Mouse (Mus musculus): ENCODE measurements at regions not wholly inside any gene's neighbourhood (a gene's known extent, or its start where the extent isn't known, plus 50 kb on each side); places are given as distances from the start of the nearest gene placed in this dataset.
"Not testable (repeated sequence)": the region's sequence is repeated elsewhere in the genome, so short reads cannot be mapped to it uniquely, and the experiment has no call there.

DNA sequence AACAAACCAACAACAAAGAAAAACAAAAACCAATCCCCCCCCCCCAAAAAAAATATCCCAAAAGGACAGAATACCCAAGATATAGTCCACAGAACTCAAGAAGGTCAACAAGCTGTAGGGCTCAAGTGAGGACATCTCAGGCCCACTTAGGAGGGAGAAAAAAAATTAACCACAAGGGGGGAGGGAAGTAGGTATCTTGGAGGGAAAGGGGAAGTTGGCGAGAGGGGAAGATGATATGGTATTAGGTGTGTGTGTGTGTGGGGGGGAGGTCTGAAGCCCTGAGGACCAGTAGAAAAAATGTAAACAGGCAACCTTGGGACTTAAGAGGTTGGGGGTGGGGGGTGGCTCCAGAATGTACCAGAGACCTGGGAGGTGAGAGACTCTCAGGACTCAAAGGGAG lies 797.4 kb downstream of the Crisp4 start:
- Histone ChIP-seq H3K27ac (ENCODE audit: insufficient read depth, low read depth) (no peak overlapping the region), H3K36me3 (replicated peaks in 1 of 2; ENCODE audit: control insufficient read depth in 1 of 2, insufficient read depth in 1 of 2, low read length in 1 of 2) (no peaks in the 10 kb centered on the region), H3K9ac (ENCODE audit: insufficient read depth, low read depth) (no peak overlapping the region), H3K4me1 (ENCODE audit: control insufficient read depth in 1 of 2, insufficient read depth in 2 of 2) (peaks cover 0 to 7% of the 10 kb centered on the region in 2 experiments; a peak in 2 of 4 replicates), H3K27me3 (replicated peaks) (no peaks in the 10 kb centered on the region), H3K9me3 (replicated peaks; ENCODE audit: low read length) (no peaks in the 10 kb centered on the region), H3K79me2 (replicated peaks; ENCODE audit: control insufficient read depth, extremely low read depth, insufficient read depth, poor library complexity, severe bottlenecking) (no peaks in the 10 kb centered on the region), H3K4me3 (replicated peaks in 1 of 3; ENCODE audit: low read depth in 2 of 3, low read length in 2 of 3, poor library complexity in 1 of 3) (no peak overlapping the region), H3K4me2 (ENCODE audit: insufficient read depth, low read depth, poor library complexity, severe bottlenecking) (no peak overlapping the region)
- no peak for TF ChIP-seq MAZ (IDR thresholded peaks at IDR 0.05; ENCODE audit: low read depth, low read length)
- TF ChIP-seq EP300 (IDR thresholded peaks at IDR 0.05; ENCODE audit: low read length): no peak
- peak; percentile 6 for DNase-seq (ENCODE audit: extremely low read depth)
- dilution Hi-C loops (cut with MboI; ENCODE audit: extremely low pct_ligation_motif_present, extremely low pct_unique_long_range_greater_than_20kb, low sequenced_read_pairs): no loop called here
- in situ Hi-C loops (cut with MboI; ENCODE audit: low pct_ligation_motif_present, low pct_unique_long_range_greater_than_20kb, low sequenced_read_pairs): no loop called here

DNA sequence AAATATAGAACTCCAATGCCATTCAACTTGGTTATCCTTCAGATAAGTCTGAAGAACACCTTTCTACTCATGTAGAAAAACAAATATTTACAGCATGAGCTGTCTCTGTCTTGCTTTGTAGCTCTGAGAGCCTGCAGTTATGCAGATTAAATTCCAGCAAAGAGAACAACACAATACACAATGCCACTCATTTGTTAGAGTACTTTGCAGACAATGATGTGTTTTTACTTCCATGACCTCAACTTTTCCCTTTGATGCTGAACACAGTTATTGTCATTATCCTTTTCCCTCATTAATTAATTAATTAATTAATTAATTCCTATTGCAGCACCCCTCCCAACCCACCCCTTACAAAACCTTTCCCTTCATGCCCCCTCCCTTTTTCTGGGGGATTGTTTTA lies 807.9 kb downstream of the Crisp4 start:
- Histone ChIP-seq H3K79me2 (replicated peaks; ENCODE audit: control insufficient read depth, extremely low read depth, insufficient read depth, poor library complexity, severe bottlenecking) (no peaks in the 10 kb centered on the region), H3K36me3 (replicated peaks in 1 of 2; ENCODE audit: control insufficient read depth in 1 of 2, insufficient read depth in 1 of 2, low read length in 1 of 2) (no peaks in the 10 kb centered on the region), H3K4me1 (ENCODE audit: control insufficient read depth in 1 of 2, insufficient read depth in 2 of 2) (no peaks in the 10 kb centered on the region), H3K27ac (ENCODE audit: insufficient read depth, low read depth) (no peak overlapping the region), H3K9ac (ENCODE audit: insufficient read depth, low read depth) (no peak overlapping the region), H3K4me3 (replicated peaks in 1 of 3; ENCODE audit: low read depth in 2 of 3, low read length in 2 of 3, poor library complexity in 1 of 3) (no peak overlapping the region), H3K4me2 (ENCODE audit: insufficient read depth, low read depth, poor library complexity, severe bottlenecking) (no peak overlapping the region), H3K9me3 (replicated peaks; ENCODE audit: low read length) (no peaks in the 10 kb centered on the region), H3K27me3 (replicated peaks) (no peaks in the 10 kb centered on the region)
- DNase-seq (ENCODE audit: extremely low read depth): no peak
- TF ChIP-seq JUND (conservative IDR thresholded peaks at IDR 0.05; ENCODE audit: low read depth, low read length) (no peak), KAT2A (IDR thresholded peaks at IDR 0.05; ENCODE audit: insufficient replicate concordance, low read length) (no peak), CHD1 (IDR thresholded peaks at IDR 0.05; ENCODE audit: low read depth, low read length) (no peak), ZC3H11A (IDR thresholded peaks at IDR 0.05; ENCODE audit: low read depth, low read length) (no peak), NELFE (IDR thresholded peaks at IDR 0.05; ENCODE audit: low read depth, low read length) (no peak), MEF2A (IDR thresholded peaks at IDR 0.05; ENCODE audit: borderline replicate concordance, low read depth, low read length) (no peak), MAFK (IDR thresholded peaks at IDR 0.05; ENCODE audit: insufficient replicate concordance, low read length) (no peak), POLR2A (IDR thresholded peaks at IDR 0.05; ENCODE audit: low read depth, low read length) (no peak), JUN (IDR thresholded peaks at IDR 0.05; ENCODE audit: insufficient read depth, low read depth, low read length) (no peak), USF1 (IDR thresholded peaks at IDR 0.05; ENCODE audit: low read depth, low read length) (no peak), MAX (IDR thresholded peaks at IDR 0.05; ENCODE audit: low read length) (no peak)
- in situ Hi-C loops (cut with MboI; ENCODE audit: low pct_ligation_motif_present, low pct_unique_long_range_greater_than_20kb, low sequenced_read_pairs): no loop called here
- dilution Hi-C loops (cut with MboI; ENCODE audit: extremely low pct_ligation_motif_present, extremely low pct_unique_long_range_greater_than_20kb, low sequenced_read_pairs): no loop called here

DNA sequence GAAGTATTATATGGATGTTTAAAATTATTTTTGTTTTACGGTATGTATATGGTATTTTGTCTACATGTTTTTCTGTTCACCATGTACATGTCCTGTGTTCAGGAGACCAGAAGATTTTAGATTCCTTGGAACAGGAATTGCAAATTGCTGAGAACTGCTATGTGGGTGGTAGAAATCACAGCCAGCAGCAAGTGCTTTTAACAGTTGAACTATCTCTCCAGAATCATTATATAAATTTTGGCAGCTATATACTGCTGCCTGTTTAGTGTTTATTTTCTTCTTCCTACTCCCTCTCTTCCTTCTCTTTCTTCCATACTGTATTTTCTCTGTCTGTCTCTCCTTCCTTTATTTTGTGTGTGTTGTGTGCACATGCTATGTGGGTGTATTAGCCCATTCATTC lies 834.3 kb downstream of the Crisp4 start:
- DNase-seq (ENCODE audit: extremely low read depth); H3K4me2 ChIP-seq (ENCODE audit: insufficient read depth, low read depth, poor library complexity, severe bottlenecking); dilution Hi-C loops (cut with MboI; ENCODE audit: extremely low pct_ligation_motif_present, extremely low pct_unique_long_range_greater_than_20kb, low sequenced_read_pairs); H3K9me3 ChIP-seq (replicated peaks; ENCODE audit: low read length); H3K79me2 ChIP-seq (replicated peaks; ENCODE audit: control insufficient read depth, extremely low read depth, insufficient read depth, poor library complexity, severe bottlenecking); in situ Hi-C loops (cut with MboI; ENCODE audit: low pct_ligation_motif_present, low pct_unique_long_range_greater_than_20kb, low sequenced_read_pairs); H3K4me3 ChIP-seq (replicated peaks in 1 of 3; ENCODE audit: low read depth in 2 of 3, low read length in 2 of 3, poor library complexity in 1 of 3); H3K27ac ChIP-seq (ENCODE audit: insufficient read depth, low read depth); H3K9ac ChIP-seq (ENCODE audit: insufficient read depth, low read depth); H3K27me3 ChIP-seq (replicated peaks); H3K36me3 ChIP-seq (replicated peaks in 1 of 2; ENCODE audit: control insufficient read depth in 1 of 2, insufficient read depth in 1 of 2, low read length in 1 of 2); H3K4me1 ChIP-seq (ENCODE audit: control insufficient read depth in 1 of 2, insufficient read depth in 2 of 2): not testable (repeated sequence)

DNA sequence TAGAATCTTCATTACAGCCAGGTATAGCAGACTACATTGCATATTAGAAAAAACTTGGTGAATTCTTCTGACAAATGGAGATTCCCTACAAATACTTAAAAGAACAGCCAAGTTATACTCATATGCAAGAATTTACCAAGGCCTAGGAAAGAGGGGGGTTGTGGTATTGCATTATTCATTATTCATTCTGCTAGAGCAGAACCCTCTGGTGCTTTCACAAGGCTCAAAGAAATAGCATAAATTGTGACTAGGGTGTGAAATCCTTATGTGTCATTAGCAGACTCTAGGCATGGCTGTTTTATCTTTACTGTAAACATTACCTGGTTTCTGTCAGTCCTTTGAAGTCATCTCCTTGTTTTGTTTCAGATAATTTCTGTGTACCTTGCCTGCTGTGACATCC lies 835.8 kb downstream of the Crisp4 start:
- H3K79me2 ChIP-seq (replicated peaks; ENCODE audit: control insufficient read depth, extremely low read depth, insufficient read depth, poor library complexity, severe bottlenecking); dilution Hi-C loops (cut with MboI; ENCODE audit: extremely low pct_ligation_motif_present, extremely low pct_unique_long_range_greater_than_20kb, low sequenced_read_pairs); DNase-seq (ENCODE audit: extremely low read depth); H3K27ac ChIP-seq (ENCODE audit: insufficient read depth, low read depth); H3K4me2 ChIP-seq (ENCODE audit: insufficient read depth, low read depth, poor library complexity, severe bottlenecking); H3K4me1 ChIP-seq (ENCODE audit: control insufficient read depth in 1 of 2, insufficient read depth in 2 of 2); H3K36me3 ChIP-seq (replicated peaks in 1 of 2; ENCODE audit: control insufficient read depth in 1 of 2, insufficient read depth in 1 of 2, low read length in 1 of 2); H3K27me3 ChIP-seq (replicated peaks); H3K9me3 ChIP-seq (replicated peaks; ENCODE audit: low read length); H3K4me3 ChIP-seq (replicated peaks in 1 of 3; ENCODE audit: low read depth in 2 of 3, low read length in 2 of 3, poor library complexity in 1 of 3); in situ Hi-C loops (cut with MboI; ENCODE audit: low pct_ligation_motif_present, low pct_unique_long_range_greater_than_20kb, low sequenced_read_pairs); H3K9ac ChIP-seq (ENCODE audit: insufficient read depth, low read depth): not testable (repeated sequence)
